Mouse (Mus musculus): ENCODE data around the gene Wdfy1.
A peak's percentile ranks its signal among the peaks of the same experiment; 100 is the strongest.

Gene Wdfy1

GRCm38 (mm10) chr1:79775927-79776458 is at the start of gene Wdfy1, which contains the start of gene Mrpl44:
Wdfy1 (minus strand) TSS chr1:79776143.
Mrpl44 (plus strand) TSS chr1:79776018.
- DNase-seq (ENCODE audit: low spot score), result peak; percentile 97

DNA sequence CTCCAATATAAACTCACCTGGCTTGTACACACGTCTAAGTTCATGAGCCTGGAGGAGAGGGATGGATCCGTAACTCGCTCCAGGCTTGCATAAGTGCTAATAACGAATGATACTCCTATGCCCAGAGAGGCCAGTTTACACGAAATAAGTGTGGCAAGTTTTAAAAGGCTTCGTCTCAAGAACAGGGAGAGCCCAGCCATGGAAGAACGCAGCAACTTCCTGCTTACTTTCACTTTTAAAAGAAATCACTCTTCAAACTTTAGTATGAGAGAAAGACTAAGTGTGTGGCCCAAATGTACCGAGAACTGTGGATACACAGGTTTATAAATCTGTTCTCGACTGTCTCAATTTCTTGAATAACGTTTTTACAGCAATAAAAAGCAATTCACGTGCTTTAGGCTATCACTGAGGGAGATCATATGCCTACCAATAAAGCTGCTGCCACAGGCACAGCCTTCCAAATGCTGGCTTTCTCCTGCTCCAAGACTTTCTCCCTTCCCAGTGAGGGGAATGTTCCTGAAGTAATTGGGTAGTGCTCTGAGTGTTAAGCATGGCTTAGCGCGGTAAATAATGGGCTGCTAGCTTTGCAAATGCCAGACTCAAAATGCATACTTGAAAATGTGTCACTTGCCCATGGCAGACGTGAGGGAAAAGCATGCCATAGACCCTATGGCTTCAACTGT is 48.1 kb upstream of the Wdfy1 start:
- DNase-seq (ENCODE audit: low spot score), result no peak

DNA sequence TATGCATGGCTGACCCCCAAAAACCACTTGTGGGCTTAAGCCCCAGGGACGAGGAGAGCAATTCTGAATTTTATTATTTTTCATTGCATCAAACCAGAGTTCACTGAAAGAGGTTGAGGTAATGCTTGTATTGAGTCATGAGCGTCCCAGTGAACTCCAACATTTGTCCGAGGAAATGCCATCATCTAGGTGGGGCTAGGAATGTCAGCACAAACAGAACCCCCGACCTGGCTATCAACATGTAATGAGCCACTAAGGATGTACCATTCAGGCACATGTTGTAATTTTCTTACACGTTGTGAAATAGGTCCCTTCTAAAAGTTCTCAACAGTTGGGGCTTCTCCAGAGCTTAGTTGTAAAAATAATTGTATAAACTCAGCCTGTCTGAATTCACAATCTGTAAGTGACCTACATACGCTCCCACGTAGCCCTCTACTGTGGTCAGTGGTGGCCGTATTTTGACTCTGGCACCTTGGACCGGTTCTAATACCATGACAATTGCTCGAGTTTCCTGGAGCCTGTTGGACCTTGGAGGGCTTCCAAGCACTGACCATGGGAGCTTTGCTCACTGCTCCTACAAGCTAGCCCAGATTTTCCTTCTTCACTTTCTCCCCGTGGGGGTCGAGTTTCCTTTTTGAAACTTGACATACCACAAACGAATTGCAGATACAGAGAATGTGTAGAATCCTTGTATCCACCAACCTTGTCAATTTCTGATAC is 47.0 kb upstream of the Wdfy1 start:
- DNase-seq (ENCODE audit: low spot score), result no peak

DNA sequence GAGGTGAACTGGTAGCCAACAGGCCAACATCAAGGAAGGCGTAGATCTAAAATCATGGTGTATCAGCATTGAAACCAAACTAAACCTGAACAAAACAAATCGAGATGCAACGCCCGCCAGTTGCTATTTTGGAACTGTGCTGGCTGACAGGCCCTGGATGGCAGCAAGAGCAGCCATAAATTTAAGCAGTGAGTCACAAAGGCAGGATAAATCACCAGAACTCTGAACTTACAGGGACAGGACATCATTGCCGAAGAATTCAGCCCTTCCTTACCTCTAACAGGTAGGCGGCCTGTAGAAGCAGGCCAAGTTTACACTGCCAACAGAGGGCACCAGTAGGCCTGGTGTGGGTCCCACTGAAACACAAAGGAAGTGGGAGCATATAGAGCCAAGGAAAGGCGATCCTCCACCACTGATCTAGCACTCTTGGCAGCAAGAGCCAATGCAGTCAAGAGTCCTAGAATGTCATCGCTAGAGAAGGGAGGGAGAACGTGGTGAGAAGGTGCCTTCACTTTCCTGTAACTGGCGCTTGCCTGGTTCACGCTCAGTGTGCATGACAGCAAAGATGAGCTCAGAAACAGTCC is 43.4 kb upstream of the Wdfy1 start:
- DNase-seq (ENCODE audit: low spot score), result no peak

GRCm38 (mm10) chr1:79815446-79815845 is 39.5 kb upstream of the Wdfy1 start:
- no peak for DNase-seq (ENCODE audit: low spot score)

DNA sequence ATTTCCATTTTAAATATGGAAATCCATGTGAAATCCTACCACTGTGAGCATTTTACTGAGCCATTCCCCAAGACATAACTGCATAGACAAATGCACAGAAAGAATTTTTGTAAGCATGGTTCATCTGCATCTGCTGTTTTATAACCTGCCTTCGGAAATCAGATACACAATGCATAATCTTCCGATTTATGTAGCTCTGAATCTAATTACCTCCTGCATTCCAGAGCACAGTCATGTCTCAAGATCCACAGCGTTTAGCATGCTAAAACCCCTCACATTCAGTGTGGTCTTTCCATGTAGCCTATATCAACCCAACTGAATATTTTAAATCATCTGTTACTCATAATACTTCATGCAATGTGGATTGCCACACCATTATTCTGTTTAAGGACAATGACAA is 33.5 kb upstream of the Wdfy1 start:
- DNase-seq (ENCODE audit: low spot score), result no peak

DNA sequence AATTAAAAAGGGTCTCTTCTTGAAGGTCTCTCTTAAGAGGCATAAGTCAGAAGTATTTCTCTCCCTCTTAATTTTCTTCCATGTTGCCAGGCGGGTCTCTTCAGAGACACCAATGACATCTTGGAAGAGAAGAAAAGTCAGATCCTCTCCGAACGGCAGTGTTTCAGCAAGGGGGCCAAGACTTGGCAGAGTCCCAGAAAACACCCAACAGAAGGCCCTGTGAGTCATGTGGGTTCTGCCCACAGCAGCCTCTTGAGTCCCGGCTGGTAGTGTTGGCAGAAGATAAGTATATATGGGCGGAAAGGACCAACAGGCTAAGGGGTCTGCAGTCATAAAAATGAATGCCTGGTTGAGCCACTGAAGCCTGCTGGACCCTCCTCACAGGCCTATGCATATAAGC is 30.9 kb upstream of the Wdfy1 start:
- no peak for DNase-seq (ENCODE audit: low spot score)

DNA sequence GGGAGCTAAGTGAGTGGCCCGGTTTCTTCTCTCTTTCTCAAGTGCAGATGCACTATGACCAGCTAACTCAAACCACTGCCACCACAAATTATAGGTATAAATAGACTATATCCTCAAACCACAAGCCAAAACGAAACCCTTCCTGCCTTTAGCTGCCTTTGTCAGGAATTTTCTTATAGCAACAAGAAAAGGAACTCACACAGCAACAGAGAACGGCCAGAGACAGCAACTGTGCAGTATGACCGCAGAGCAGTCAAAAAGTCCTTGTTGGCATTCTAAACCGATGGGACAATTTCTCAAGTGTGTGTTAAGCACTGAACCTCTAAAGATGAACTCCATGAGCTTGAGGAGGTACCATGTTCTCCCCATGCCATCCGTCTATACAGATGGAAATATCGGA is 27.7 kb upstream of the Wdfy1 start:
- no peak for DNase-seq (ENCODE audit: low spot score)

DNA sequence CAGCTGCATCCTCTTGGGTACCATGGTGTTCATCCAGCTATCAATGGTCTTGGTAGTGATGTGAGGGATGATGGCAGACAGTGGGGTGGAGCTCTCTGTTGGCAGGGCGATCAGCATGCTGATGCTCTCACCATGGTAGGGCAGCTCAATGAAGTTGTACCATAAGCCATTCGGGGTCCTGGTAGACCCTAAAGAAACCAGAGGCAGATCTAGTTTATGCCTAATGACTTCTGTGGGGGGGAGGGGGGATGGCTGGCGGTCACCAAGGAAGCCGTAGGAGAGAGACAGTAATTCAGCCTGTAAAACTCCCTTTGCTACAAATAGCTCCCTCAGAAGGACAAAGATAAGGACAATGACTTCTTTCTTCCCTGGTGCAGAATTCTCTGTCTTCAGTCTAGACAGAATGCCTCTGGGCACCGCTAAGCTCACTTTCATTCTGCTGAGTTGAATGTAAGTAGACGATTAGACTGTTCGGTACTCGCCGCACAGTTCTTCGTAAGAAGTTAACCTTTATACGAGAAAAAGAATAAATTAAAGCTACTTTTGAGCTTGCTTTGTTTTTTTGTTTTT is 27.0 kb upstream of the Wdfy1 start:
- peak; percentile 31 for DNase-seq (ENCODE audit: low spot score)

DNA sequence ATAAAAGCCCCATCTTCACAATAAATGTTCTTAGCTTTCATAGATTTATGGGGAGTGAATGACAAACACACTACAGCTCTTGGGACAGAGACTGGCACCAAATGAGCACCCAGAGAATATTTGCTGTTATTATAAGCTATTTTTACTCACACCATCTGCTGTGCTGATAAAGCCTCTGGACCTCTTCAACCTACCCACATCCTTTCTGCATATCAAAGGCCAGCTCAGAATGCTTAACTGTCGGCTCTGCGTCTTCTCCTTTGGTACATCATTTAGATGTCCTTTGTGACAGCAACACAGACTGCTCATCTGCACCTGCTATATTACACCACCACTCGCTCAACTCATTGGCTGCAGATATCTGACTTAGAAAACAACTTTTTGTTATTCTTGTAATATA is 21.1 kb upstream of the Wdfy1 start:
- DNase-seq (ENCODE audit: low spot score), result no peak

DNA sequence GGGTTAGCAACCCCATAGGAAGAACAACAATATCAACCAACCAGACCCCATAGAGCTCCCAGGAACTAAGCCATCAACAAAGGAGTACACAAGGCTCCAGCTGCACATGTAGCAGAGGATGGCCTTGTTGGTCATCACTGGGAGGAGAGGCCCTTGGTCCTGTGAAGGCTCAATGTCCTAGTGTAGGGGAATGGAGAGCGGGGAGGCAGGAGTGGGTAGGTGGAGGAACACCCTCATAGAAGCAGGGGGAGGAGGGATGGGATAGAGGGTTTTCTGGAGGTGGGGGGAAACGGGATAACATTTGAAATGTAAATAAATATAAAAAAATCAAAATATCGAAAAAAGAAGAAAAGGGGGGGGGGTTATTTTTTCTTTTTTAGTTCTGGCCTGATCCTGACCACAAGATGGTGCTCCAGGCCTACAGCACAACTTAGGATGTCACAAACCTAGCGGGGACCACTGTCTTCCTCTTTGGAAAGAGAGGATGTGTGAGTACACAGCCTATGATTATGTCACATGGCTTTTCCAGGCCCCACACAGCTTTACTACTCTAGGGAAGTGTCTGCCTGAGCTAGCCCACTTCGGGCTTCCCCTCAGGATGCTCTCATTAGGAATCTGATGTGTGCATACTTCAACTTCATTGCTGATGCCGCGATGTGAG is 10.5 kb upstream of the Wdfy1 start:
- DNase-seq (ENCODE audit: low spot score), result peak; percentile 36

DNA sequence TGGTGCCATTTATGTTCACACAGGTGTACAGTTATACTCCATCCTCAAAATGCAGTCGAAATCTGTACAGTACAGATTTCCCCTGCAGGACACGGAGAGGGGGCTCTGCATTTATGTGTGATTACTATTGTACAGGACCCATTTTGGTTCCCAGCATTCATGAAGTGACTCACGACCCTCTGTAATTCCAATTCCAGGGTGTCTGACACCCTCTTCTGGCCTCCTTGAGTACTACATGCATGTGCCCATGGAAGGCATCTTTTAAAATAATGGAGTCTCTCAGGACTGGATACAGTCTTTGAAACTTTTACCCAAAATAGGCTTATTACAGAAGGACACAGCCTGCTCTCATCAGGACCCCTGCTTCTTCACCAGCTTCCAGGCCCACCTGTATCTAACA is 6.5 kb upstream of the Wdfy1 start:
- peak; percentile 23 for DNase-seq (ENCODE audit: low spot score)

DNA sequence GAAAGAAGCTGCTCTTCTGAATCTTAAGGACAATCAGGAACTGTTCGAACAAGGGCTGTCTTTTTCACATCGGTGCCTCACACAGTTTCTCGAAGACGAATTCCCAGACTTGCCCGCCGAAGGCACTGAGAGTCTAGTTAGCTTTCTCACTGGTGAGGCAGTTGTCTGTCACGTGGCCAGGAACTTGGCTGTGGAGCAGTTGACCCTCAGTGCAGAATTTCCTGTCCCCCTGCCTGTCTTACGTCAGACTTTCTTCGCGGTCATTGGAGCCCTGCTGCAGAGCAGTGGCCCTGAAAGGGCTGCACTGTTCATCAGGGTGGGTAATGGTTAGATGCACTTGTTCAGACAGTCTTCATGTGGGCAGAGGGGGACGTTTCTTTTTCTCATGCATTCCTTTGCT is 2.1 kb upstream of the Wdfy1 start:
- no peak for DNase-seq (ENCODE audit: low spot score)

DNA sequence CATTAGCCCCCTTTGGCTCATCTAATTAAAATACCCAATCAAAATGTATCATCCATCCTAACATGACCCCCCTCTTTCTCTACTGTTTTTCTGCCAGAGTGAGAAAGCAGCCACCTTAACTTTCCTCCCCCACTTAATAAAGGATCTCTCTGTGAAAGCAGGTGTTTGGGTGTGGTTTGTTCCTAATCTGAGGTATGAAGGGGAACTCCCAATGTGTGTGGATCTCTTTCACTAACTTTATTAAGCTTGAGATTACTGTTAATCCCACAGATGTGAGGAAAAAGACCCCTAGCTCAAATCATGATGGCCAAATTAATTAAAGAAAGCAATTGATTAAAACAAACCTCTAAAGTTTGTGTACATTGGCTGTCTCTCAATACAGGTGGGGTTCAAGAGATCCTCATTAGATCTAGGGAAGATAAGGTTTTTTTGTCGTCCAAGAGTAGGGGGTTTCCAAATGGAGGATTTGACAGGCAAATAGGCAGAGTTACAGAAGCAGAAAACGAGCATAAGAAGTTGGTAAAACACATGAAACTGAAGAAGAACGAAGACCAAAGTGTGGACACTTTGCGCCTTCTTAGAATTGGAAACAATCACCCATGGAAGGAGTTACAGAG is 1.7 kb downstream of the Wdfy1 start:
- DNase-seq (ENCODE audit: low spot score), result no peak

DNA sequence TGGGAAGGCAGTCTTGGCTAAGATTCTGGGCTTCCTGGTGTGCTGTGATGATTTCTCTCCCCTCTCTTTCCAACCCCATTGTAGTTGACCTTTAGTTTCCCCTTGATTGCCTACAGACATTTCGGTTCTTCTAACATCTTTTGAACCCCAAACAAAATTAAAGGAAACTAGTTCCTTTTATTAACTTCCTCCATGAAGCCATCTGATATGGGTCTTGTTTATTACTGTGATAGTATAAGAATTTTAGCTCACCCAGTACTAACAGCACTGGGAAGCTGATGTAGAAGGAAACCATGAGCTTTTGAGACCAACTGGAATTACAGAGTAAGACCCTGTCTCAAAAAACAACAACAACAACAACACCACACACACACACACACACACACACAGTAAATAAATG is 7.7 kb downstream of the Wdfy1 start:
- DNase-seq (ENCODE audit: low spot score), result no peak

- DNase-seq (ENCODE audit: low spot score), result no peak
Observed at GRCm38 (mm10) chr1:79764483-79764882, 11.5 kb downstream of the Wdfy1 start.

DNA sequence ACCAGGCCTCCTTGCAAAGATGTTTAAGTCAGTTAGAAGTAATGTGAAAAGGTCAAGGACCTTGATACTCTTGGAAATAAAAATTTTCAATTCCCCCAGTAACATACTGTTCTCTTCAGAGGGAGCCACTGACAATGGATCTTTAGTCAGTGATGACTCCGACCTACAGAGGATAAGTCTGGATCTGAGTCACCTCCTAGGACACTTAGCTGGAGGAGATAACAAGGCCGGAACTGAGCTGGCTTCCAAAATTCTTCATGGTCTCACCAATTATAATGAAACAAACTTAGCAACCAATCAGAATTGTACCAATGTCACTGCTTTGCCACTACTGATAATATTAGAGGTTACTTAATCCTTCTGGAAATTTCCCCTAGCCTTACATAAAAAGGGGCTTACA is 11.9 kb downstream of the Wdfy1 start:
- no peak for DNase-seq (ENCODE audit: low spot score)

DNA sequence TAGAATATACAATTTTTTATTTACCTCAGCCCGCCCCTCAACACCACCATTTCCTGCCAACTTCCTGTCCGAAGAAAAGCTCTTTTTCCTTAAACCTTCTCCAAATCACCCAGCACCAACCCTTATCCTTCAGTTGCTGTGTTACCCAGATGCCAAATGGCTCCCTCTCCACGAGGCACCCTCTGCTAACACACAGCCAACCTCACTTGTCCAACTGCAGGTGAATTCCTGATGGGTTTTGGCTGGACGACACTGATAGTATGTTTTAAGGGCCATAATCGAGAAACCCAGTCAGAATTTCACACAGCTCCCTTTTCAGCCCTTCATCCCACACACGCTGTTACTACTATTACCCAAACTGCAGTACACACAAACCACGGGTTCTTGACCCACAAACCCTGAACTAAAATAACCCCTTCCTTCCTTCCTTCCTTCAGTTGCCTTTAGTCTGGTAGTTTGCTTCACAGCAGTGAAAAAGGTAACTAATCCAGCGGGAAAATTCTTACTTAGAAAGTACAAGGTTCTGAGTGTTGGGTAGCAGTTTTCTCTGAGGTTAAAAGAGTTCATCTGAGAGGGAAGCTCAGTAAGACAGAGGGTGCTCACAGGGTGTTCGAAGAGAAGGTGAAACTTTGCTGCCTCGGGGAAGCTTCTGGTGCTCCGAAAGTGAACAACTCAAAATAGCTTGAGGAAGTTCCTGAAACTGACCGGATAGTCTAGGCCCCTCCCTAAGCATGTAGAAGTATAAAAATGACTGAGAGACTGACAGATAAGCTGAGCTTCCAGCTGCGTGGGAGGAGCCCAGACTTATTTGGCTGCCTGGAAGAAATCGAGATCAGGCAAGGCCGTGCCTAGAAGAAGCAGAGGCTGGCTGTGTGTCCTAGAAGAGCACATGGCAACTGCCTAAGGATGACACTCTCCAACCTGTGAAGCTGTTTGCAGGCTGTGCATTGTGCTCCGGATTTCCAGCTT is 13.4 kb downstream of the Wdfy1 start:
- DNase-seq (ENCODE audit: low spot score), result no peak

GRCm38 (mm10) chr1:79761917-79762271 is 14.0 kb downstream of the Wdfy1 start:
- no peak for DNase-seq (ENCODE audit: low spot score)

DNA sequence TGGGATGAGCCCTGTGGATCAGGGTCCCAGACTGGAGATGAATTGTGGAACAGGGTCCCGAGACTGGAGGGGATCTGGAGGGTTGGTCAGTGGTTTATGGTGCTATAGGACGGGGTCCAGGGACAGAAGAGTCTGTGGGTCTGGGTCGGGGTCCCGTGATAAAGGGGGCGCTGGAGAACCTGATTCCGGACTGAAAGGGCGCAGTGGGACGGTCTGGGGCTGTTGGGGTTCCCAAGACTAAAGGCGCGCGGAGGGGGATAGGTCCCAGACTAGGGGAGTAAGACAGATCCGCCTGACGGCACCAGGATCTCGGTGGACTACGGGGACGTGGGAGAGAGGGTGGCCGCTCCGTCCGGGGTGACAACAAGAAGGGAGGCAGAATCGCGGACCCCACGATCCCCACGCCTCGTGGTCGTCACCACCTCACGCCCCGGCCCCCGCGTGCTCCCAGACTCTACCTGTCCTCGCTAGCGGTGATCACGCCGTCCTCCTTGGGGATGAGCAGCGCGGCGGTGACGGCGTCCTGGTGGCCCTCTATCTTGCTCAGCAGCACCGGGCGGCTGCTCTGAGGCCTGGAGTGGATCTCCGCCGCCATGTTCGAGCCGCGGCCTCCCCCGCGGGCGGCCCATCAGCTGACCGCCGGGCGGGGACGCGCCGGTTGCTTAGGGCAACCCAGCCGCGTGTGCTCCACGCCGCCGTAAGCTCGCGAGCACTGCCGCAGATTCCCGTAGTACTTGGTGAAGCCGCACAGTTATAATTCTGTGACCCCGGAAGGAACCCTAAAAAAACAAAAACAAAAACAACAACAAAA is 14.6 kb downstream of the Wdfy1 start:
- DNase-seq (ENCODE audit: low spot score), result peak; percentile 89
